Mouse (Mus musculus) cerebellum, adult 2 months (tissue): ENCODE data around the gene Pde7b. TPM values are rescaled to one million over a fixed set of nuclear protein-coding genes. Genes with fewer than 3 reads are reported as not detected.

Source experiments
- DNase-seq, 2 experiments: peaks; one replicate each; pipeline ENCODE4 v3.0.0; 2021
- H3K27ac ChIP-seq: fragments of 200-500 bp; 2 replicates; pipeline ENCODE4 v1.5.1; 2012; ENCODE audit warnings: low read length, control low read depth, inconsistent platforms; ENCODE audit not compliant: insufficient read depth
- H3K27me3 ChIP-seq: fragments of 200-500 bp; 2 replicates; pipeline ENCODE4 v1.6.1; 2012; ENCODE audit warnings: inconsistent platforms, mild to moderate bottlenecking, low read length, moderate library complexity; ENCODE audit not compliant: control insufficient read depth, insufficient read depth
- H3K4me1 ChIP-seq: fragments of 200-500 bp; 2 replicates; pipeline ENCODE4 v1.6.1; 2011; ENCODE audit warnings: low read length; ENCODE audit not compliant: control insufficient read depth, insufficient read depth
- H3K4me3 ChIP-seq: fragments of 200-500 bp; replicated peaks from 2 replicates; pipeline ENCODE3; 2011; ENCODE audit warnings: mild to moderate bottlenecking, low read depth, low read length, control low read depth; ENCODE audit not compliant: insufficient read depth
- CTCF ChIP-seq: fragments of 200-500 bp; IDR thresholded peaks from 2 replicates; pipeline ENCODE4 v1.5.1; 2011; ENCODE audit warnings: low read depth, mild to moderate bottlenecking, control low read depth, low read length, moderate library complexity, borderline replicate concordance; ENCODE audit not compliant: insufficient read depth
- POLR2A ChIP-seq: fragments of 200-500 bp; IDR thresholded peaks from 2 replicates; pipeline ENCODE4 v1.6.1; 2011; ENCODE audit warnings: low read length, control low read depth, borderline replicate concordance; ENCODE audit not compliant: insufficient read depth
- WGBS: fragments of 180-500 bp; shearing (Covaris S2); methylation state at CpG from one replicate; pipeline ENCODE4 v1.1.7; 2018; 5-methylcytosine and 5-hydroxymethylcytosine counted together
- polyA plus RNA-seq: library from polyadenylated mRNA; depleted of rRNA; stranded (reverse); fragments of >200 nt; gene quantifications from 2 replicates; pipeline ENCODE4 v1.2.3, GENCODE M21; 2012

Gene Pde7b
- polyA plus RNA-seq, 1 experiment: 8.5 TPM

GRCm38 (mm10) chr10:20594015-20594414, 130.9 kb downstream of the Pde7b start:
- H3K27me3 ChIP-seq: no peaks in the 10 kb centered on the region
- no peak overlapping the region for H3K27ac ChIP-seq
- 59% methylated on average over 5 of the region's 5 CpGs for WGBS
- no peak overlapping the region for H3K4me3 ChIP-seq
- DNase-seq: no peak
- H3K4me1 ChIP-seq: no peaks in the 10 kb centered on the region
- TF ChIP-seq POLR2A (no peak), CTCF (no peak)

- DNase-seq: no peak
- WGBS: 57% methylated on average over 7 of the region's 7 CpGs
Measured at GRCm38 (mm10) chr10:20590100-20590499, 134.8 kb downstream of the Pde7b start.

GRCm38 (mm10) chr10:20585959-20586358, 138.9 kb downstream of the Pde7b start:
- H3K27me3 ChIP-seq: no peaks in the 10 kb centered on the region
- no peaks in the 10 kb centered on the region for H3K4me1 ChIP-seq
- TF ChIP-seq POLR2A (no peak), CTCF (no peak)
- DNase-seq: no peak
- 84% methylated on average over 4 of the region's 4 CpGs for WGBS
- H3K27ac ChIP-seq: no peak overlapping the region
- H3K4me3 ChIP-seq: no peak overlapping the region

More at GRCm38 (mm10) chr10:20590100-20590499, 134.8 kb downstream of the Pde7b start:
- TF ChIP-seq CTCF: no peak
- no peak for TF ChIP-seq POLR2A
- Histone ChIP-seq H3K27ac (no peak overlapping the region), H3K4me3 (no peak overlapping the region), H3K4me1 (no peaks in the 10 kb centered on the region), H3K27me3 (no peaks in the 10 kb centered on the region)

GRCm38 (mm10) chr10:20575002-20575401, 149.9 kb downstream of the Pde7b start:
- no peak overlapping the region for H3K4me3 ChIP-seq
- H3K27me3 ChIP-seq: no peaks in the 10 kb centered on the region
- no peaks in the 10 kb centered on the region for H3K4me1 ChIP-seq
- TF ChIP-seq CTCF (no peak), POLR2A (no peak)
- no peak for DNase-seq
- 96% methylated on average over 11 of the region's 11 CpGs for WGBS
- H3K27ac ChIP-seq: no peak overlapping the region

- Histone ChIP-seq H3K27ac (no peak overlapping the region), H3K4me1 (no peaks in the 10 kb centered on the region), H3K4me3 (no peak overlapping the region), H3K27me3 (no peaks in the 10 kb centered on the region)
- DNase-seq: no peak
- WGBS: 95% methylated on average over 1 of the region's 1 CpGs
- no peak for TF ChIP-seq CTCF
- no peak for TF ChIP-seq POLR2A
Measured at GRCm38 (mm10) chr10:20574414-20574813, 150.5 kb downstream of the Pde7b start.

GRCm38 (mm10) chr10:20571521-20571920, 153.4 kb downstream of the Pde7b start:
- DNase-seq: no peak
- TF ChIP-seq CTCF (no peak), POLR2A (no peak)
- H3K27me3 ChIP-seq: no peaks in the 10 kb centered on the region
- H3K4me3 ChIP-seq: no peak overlapping the region
- no peaks in the 10 kb centered on the region for H3K4me1 ChIP-seq
- 80% methylated on average over 2 of the region's 2 CpGs for WGBS
- H3K27ac ChIP-seq: no peak overlapping the region

- DNase-seq: no peak
- no peak overlapping the region for H3K27ac ChIP-seq
- 60% methylated on average over 6 of the region's 6 CpGs for WGBS
- no peaks in the 10 kb centered on the region for H3K4me1 ChIP-seq
- H3K27me3 ChIP-seq: no peaks in the 10 kb centered on the region
- TF ChIP-seq CTCF (no peak), POLR2A (no peak)
- no peak overlapping the region for H3K4me3 ChIP-seq
Measured at GRCm38 (mm10) chr10:20568630-20569029, 156.2 kb downstream of the Pde7b start.

- Histone ChIP-seq H3K4me3 (no peak overlapping the region), H3K27me3 (no peaks in the 10 kb centered on the region), H3K27ac (no peak overlapping the region), H3K4me1 (no peaks in the 10 kb centered on the region)
- no peak for DNase-seq
- WGBS: 93% methylated on average over 5 of the region's 5 CpGs
- TF ChIP-seq CTCF (no peak), POLR2A (no peak)
Measured at GRCm38 (mm10) chr10:20567684-20568236, 157.1 kb downstream of the Pde7b start.
